Mouse (Mus musculus): ENCODE measurements around the gene Sidt2.
A peak's percentile ranks its signal among the peaks of the same experiment; 100 is the strongest.

Sidt2 gene

DNA sequence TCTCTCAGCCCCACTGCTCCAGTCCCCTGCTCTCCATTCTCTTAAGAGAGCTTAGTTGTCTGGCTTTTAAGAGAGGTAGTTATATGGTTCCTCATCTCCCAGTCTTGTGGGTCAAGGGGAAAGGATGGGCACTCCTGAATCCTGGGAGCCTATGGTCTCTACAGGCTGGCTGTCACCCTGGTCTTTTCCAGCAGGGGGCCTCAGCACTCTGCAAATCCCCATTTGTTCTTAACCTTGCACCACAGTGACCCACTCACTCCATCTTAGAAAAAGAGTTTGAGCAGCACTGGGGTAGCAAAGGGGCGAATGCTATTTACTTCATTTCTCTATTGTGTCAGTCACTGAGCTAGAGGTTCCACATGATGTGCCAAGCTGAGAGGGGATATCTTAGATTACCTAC lies 43.4 kb downstream of the Sidt2 start:
- DNase-seq (ENCODE audit: low spot score in 2 of 2), result peak in 1 of 2 experiments; percentile 38

DNA sequence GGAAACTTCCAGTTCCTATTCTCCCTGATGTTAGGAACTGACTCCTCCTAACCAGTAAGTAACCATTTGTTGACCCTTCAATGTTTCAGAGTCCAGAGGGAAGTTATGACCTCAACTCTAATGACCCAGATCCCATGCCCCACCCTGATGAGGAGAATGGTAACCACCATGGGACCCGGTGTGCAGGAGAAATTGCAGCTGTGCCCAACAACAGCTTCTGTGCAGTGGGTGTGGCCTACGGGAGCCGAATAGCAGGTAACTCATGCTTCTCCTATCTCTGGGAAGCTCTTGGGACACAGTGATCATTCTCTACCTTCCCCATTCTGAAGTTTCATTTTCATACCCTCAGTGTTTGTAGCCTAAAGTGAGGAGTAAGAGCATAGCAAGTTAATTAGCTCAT lies 44.1 kb downstream of the Sidt2 start:
- DNase-seq (ENCODE audit: low spot score in 2 of 2), result no peak

GRCm38 (mm10) chr9:45907078-45907428 lies 48.0 kb downstream of the Sidt2 start:
- DNase-seq (ENCODE audit: low spot score in 2 of 2), result peak in 1 of 2 experiments; percentile 41

DNA sequence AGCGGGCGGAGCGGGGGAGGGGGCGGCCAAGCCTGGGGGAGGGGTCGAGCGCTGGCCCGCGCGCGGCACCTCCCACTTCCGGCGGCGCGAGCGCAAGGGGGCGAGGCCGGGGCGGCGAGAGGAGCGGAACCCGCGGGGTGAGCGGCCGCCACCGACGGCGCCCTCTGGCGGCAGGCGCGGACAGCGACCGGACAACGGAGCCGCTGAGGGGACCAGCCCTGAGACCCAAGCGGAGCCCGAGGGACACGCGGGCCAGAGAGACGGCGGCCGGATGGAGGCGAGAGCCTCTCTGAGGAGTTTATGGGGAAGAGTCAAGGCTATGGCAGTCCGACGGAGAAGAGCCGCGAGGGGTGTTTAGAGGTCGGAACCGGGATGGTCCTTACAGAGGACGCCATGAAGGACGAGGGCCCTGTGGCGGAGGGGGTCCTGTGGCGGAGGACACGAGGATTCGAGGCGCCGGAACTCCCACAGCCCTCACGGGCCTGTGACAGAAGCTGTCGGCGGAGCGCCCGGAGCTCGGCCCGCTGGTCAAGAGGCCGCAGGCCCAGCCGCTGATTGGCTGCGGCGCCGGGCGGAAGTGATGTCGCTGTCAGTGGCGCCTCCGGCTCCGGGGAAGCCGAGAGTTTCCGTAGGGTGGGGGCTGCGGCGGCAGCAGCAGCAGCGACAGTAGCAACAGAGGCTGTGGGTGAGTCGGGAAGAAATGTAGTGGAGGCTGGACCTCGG lies 48.5 kb downstream of the Sidt2 start, which contains the start of the genes Pcsk7 and Rnf214:
Gene Pcsk7, plus strand, starts transcription at position 143 of the 723 bp plus-strand sequence.
Gene Rnf214, minus strand, starts transcription at position 557 of the 723 bp plus-strand sequence.
- DNase-seq (ENCODE audit: low spot score in 2 of 2), result peak; percentile 80 to 89

DNA sequence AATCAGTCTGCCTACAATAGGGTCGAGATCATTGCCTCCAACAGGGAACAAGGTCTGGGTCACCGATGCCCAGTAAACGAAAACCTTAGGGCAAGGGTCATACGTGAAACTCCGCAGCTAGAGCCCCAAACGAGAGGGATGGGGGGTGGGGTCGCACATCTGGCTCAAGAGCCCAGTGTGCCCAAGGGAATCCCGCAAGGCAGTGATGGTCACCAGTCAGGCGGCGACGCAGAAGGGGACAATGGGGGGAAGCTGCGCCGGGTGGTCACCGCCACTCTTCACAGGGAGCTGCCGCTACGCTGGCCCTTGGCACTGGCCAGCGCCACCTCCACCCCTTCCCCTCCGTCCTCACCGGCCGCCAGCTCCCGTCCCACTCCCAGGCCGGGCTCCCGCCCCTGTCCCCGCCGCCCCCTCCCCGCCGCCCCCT lies 49.2 kb downstream of the Sidt2 start:
- DNase-seq (ENCODE audit: low spot score in 2 of 2), result peak in 1 of 2 experiments; percentile 35

DNA sequence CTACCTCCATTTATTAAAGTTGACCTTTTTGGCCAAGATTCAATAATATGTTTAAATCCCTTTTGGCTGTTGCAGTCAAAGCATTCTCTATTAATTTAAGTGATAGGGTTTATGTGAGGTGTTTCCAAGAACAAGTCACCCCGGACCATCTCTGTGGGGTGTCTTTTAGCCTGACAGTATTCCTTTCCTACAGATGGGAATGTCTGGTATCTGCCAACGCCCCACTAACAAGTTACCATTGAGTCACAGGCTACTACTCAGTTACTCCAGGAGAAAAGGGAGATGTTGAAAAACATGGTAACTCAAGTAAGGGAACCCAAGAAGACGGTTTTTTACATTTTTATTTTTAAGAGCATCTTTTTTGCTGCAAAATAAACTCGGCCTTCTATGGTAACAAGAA lies 49.9 kb downstream of the Sidt2 start:
- DNase-seq (ENCODE audit: low spot score in 2 of 2), result no peak

- no peak for DNase-seq (ENCODE audit: low spot score in 2 of 2)
Observed at GRCm38 (mm10) chr9:45893681-45894080, 61.4 kb downstream of the Sidt2 start.
